12 mouse cellular contexts compared by ENCODE assay signal in genomic region chr10:120600735-120601134, GRCm38 (mm10).
"Had no signal": no experiment of that assay in that cellular context is flagged by ENCODE, and none has a peak within 500 bp of the region (broad histone marks: within the 10 kb centered on the region; RNA-seq: fewer than 3 reads in every experiment).

No protein-coding gene starts in this region.

- DNase-seq: gastrocnemius, adult 2 months; gastrocnemius, postnatal 10 days; gastrocnemius, postnatal 25 days; heart, adult 18-20 months; heart, postnatal 10 days; heart, postnatal 4 days; kidney, adult 18-20 months; kidney, adult 8-10 months; kidney, postnatal 10 days; kidney, postnatal 25 days; kidney, postnatal 4 days; layer of hippocampus, postnatal 36 days had no signal
